Mouse (Mus musculus) olfactory bulb, adult 2 months (tissue): Measurements from ENCODE around the gene Slc25a11.

Source experiments
- CTCF ChIP-seq: fragments of 200-500 bp; IDR thresholded peaks from 2 replicates; pipeline ENCODE4 v1.5.1; 2012; ENCODE audit warnings: low read depth, mild to moderate bottlenecking, low read length, moderate library complexity; ENCODE audit not compliant: insufficient read depth
- POLR2A ChIP-seq: fragments of 200-500 bp; IDR thresholded peaks from 2 replicates; pipeline ENCODE4 v1.6.1; 2012; ENCODE audit warnings: mild to moderate bottlenecking, low read depth, low read length, moderate library complexity; ENCODE audit not compliant: insufficient read depth

GRCm38 (mm10) chr11:70666687-70667086 lies 19.4 kb upstream of the Slc25a11 start:
- TF ChIP-seq CTCF (no peak), POLR2A (no peak)
